Mouse (Mus musculus): ENCODE results near the gene Actr3.
A peak's percentile ranks its signal among the peaks of the same experiment; 100 is the strongest.
"Not testable (repeated sequence)": the region's sequence is repeated elsewhere in the genome, so short reads cannot be mapped to it uniquely, and the experiment has no call there.

Gene Actr3

GRCm38 (mm10) chr1:125438826-125439225 lies 3.3 kb upstream of the Actr3 start:
- DNase-seq (ENCODE audit: low spot score) = no peak

- no peak for DNase-seq (ENCODE audit: low spot score)
Observed at GRCm38 (mm10) chr1:125437927-125438326, 2.4 kb upstream of the Actr3 start.

GRCm38 (mm10) chr1:125437161-125437560 lies 1.6 kb upstream of the Actr3 start:
- no peak for DNase-seq (ENCODE audit: low spot score)

GRCm38 (mm10) chr1:125435018-125435368 lies 534 bp downstream of the Actr3 start:
- DNase-seq (ENCODE audit: low spot score) = no peak

- peak; percentile 73 for DNase-seq (ENCODE audit: low spot score)
Observed at GRCm38 (mm10) chr1:125434485-125435001, 984 bp downstream of the Actr3 start.

- no peak for DNase-seq (ENCODE audit: low spot score)
Observed at GRCm38 (mm10) chr1:125431286-125431685, 4.2 kb downstream of the Actr3 start.

- peak; percentile 4 for DNase-seq (ENCODE audit: low spot score)
Observed at GRCm38 (mm10) chr1:125430737-125431136, 4.8 kb downstream of the Actr3 start.

GRCm38 (mm10) chr1:125429984-125430383 lies 5.5 kb downstream of the Actr3 start:
- DNase-seq (ENCODE audit: low spot score) = no peak

- DNase-seq (ENCODE audit: low spot score) = no peak
Observed at GRCm38 (mm10) chr1:125428315-125428714, 7.2 kb downstream of the Actr3 start.

GRCm38 (mm10) chr1:125426387-125427045 lies 9.0 kb downstream of the Actr3 start:
- no peak for DNase-seq (ENCODE audit: low spot score)

GRCm38 (mm10) chr1:125419906-125420305 lies 15.6 kb downstream of the Actr3 start:
- DNase-seq (ENCODE audit: low spot score) = no peak

- no peak for DNase-seq (ENCODE audit: low spot score)
Observed at GRCm38 (mm10) chr1:125418732-125419131, 16.8 kb downstream of the Actr3 start.

- no peak for DNase-seq (ENCODE audit: low spot score)
Observed at GRCm38 (mm10) chr1:125407220-125407619, 28.3 kb downstream of the Actr3 start.

GRCm38 (mm10) chr1:125395391-125395790 lies 40.1 kb downstream of the Actr3 start:
- no peak for DNase-seq (ENCODE audit: low spot score)

GRCm38 (mm10) chr1:125393324-125393723 lies 42.2 kb downstream of the Actr3 start:
- not testable (repeated sequence) for DNase-seq (ENCODE audit: low spot score)

- not testable (repeated sequence) for DNase-seq (ENCODE audit: low spot score)
Observed at GRCm38 (mm10) chr1:125390065-125390754, 45.3 kb downstream of the Actr3 start.

GRCm38 (mm10) chr1:125389634-125390033 lies 45.9 kb downstream of the Actr3 start:
- not testable (repeated sequence) for DNase-seq (ENCODE audit: low spot score)

GRCm38 (mm10) chr1:125388370-125388769 lies 47.2 kb downstream of the Actr3 start:
- DNase-seq (ENCODE audit: low spot score) = no peak

- DNase-seq (ENCODE audit: low spot score) = no peak
Observed at GRCm38 (mm10) chr1:125386217-125386616, 49.3 kb downstream of the Actr3 start.

GRCm38 (mm10) chr1:125382622-125383021 lies 52.9 kb downstream of the Actr3 start:
- DNase-seq (ENCODE audit: low spot score) = peak; percentile 18

- DNase-seq (ENCODE audit: low spot score) = no peak
Observed at GRCm38 (mm10) chr1:125378889-125379288, 56.6 kb downstream of the Actr3 start.

GRCm38 (mm10) chr1:125372855-125373254 lies 62.7 kb downstream of the Actr3 start:
- peak; percentile 21 for DNase-seq (ENCODE audit: low spot score)

GRCm38 (mm10) chr1:125370779-125371178 lies 64.7 kb downstream of the Actr3 start:
- DNase-seq (ENCODE audit: low spot score) = peak; percentile 89
